Mouse (Mus musculus) liver, adult 2 months (tissue): Measurements from ENCODE around the gene Gm49395.

Experiments
- CTCF ChIP-seq: fragments of 200-500 bp; IDR thresholded peaks from 2 replicates; pipeline ENCODE4 v1.5.1; 2011; ENCODE audit warnings: low read depth, low read length, control low read depth
- POLR2A ChIP-seq: fragments of 200-500 bp; IDR thresholded peaks from 2 replicates; pipeline ENCODE4 v1.6.1; 2011; ENCODE audit warnings: low read length, control low read depth; ENCODE audit not compliant: insufficient read depth; ENCODE audit errors: extremely low read depth

DNA sequence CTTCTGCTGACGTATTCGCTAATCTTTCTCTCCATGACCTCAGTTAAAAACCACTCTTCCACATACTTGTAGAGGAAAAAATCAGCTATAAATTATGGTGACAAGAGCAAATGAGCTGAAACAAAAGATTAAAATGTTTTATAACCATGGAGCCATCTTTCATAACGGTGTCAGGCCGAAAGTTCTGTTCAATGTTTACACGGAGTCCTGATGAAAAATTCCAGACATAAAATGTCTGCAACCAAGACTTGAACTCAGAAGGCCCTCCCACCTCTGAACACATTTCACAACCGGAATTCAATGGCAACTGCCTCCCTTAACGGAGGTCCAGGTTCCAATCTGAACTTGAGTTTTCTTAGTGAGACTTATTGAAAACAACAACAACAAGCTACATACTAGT, 19.4 kb downstream of the Gm49395 start:
- no peak for TF ChIP-seq CTCF
- TF ChIP-seq POLR2A: no peak
